Mouse (Mus musculus) 3134 (cell line): ENCODE results near the gene Frmd4b.

Experiments
- DNase-seq: peaks from one replicate; pipeline ENCODE4 v3.0.0-alpha.2; 2011; ENCODE audit warnings: low spot score; ENCODE audit not compliant: insufficient read length; ENCODE audit errors: extremely low read depth

Gene Frmd4b

DNA sequence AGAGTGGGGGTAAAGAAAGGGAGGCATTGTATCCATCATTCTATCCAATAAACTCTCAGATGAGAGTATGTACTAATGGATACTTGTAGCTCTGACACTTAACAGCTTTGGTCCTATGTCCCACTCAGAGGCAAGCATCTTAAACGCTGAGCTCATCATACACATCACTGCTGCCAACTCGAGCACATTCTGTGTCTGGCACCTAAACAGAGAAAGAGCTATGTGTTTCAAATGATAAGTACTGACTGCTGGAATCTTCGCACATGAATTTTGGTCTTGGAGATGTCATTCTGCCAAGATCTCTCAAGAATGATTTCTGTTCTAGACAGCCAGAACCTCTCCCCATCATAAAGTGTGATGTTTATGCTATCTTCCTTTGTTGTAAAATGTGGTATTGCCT is 284.0 kb downstream of the Frmd4b start:
- DNase-seq: no peak

DNA sequence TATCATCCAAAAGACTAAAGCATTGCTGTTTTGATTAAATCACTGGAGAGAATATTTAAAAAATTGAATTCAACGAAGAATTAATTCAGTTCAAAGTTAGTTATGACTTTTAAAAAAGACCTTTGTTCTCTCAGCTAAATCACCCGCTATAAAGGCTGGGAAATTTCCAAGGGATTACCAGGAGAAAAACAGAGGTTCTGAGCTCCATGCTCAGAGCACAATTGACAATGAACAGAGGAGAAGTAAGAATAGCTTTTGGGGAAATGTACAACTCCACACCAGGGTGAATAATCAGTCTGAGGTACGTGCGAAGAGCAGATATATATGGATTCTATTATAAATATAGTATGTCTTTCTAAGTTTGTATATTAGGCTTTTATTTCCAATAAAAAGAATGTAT is 293.4 kb downstream of the Frmd4b start:
- no peak for DNase-seq

DNA sequence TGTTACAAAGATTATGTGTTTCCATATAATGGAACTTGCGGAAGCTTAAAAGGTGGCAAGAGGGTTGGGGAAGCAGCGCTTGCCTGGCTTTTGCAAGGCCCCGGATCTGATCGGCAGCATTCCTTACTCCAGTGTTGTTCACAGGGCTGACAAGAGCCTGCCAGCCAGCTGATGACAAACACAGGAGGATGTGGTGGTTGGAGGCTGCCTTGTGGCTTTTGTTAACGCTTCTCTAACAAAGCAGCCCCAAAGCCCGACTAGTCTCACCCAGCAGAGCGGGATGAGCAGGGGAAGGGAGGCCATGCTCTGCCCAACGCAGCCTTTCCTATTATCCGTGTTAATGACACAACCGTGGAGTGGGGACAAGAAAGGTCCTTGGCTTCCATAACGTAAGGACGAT is 295.2 kb downstream of the Frmd4b start:
- DNase-seq: no peak

DNA sequence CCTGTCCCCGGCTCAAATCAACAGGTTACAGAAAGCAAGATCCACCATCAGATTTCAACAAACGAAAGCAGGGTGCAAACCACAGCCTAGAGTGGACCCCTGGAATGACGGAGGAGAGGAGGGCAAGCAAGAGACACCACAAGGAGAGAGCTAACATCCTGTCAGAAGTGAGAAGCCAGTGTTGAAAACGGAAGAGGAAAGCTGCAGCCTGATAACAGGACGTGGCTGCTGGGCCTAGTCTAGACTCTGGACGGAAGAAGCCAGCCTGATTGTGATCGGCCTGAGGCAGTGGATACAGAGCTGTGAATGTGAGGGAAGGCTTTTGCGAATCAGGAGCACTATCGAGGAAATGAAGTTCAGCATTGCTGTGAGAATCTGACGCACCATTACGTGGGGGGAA is 296.2 kb downstream of the Frmd4b start:
- no peak for DNase-seq

DNA sequence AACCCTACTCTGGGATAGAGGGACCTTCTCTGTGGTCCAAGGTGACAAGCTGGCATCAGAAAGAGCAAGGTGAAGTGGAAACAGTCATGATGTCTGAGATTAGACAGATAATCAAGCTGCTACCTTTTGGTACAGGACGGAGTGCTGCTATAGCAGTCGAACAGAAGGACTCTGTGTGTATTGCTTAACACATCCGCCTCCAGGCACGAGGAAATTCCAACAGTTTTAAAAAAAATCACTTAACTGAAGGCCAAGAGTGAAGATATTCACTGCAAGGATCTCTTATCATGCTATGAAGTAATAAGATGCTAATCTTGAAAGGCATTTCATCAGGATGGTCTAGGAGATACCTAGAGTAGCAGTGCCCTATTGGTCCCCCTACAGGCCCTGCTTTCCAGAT is 298.3 kb downstream of the Frmd4b start:
- no peak for DNase-seq

DNA sequence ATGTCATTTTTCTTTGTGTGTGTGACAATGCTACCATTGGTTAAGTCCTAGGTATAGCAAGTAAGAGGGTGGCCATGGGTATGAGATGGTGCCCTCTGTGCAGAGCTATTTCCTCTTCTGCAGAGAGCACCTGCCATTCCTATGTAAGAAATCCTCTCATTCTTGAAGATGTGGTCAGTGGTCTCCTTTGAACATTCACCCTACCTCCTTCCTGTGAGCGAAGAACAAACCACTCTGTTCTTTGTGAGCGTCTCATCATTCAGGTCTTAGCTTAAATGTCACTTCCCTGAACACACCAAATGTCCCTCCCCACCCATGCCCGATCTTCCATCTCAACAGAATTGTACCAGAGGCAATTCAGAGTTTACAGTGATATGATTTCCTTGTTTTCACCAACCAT is 299.4 kb downstream of the Frmd4b start:
- DNase-seq: no peak

DNA sequence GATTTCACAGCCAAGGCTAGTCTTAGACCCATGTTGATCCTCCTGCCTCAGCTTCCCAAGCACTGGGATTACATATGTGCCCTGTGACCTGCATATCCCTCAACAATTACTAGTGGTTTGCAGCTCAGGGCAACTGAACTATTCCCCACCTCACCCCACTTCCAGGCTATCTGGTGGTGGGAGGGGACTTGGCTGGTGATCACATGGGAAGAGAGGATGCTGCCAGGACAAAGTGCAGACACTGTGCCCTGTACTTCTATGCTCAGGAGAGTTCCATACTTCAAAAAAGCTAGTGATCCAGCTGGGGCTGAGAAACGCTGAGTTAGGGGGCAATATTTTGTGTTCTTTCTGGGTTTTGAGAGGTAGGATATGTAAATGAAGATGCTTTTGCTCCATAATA is 300.6 kb downstream of the Frmd4b start:
- no peak for DNase-seq

DNA sequence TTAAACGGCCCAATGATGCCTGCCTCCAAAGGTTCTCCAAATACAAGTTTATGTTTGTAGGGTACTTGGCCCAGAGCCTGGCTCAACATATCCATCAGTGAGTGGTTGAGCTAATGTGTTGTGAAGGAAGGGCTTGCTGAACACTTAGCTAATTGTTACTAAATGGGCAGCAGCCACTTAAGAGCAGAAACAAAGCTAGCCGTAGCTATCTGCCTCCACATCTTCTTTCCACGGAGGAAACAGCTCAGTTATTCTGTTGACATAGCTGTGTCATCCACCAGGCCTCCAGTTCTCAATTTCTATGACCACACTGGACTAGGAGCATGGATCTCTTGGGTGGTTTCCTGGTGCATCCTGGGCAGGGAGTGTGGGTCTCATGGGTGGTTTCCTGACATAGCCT is 302.0 kb downstream of the Frmd4b start:
- no peak for DNase-seq

DNA sequence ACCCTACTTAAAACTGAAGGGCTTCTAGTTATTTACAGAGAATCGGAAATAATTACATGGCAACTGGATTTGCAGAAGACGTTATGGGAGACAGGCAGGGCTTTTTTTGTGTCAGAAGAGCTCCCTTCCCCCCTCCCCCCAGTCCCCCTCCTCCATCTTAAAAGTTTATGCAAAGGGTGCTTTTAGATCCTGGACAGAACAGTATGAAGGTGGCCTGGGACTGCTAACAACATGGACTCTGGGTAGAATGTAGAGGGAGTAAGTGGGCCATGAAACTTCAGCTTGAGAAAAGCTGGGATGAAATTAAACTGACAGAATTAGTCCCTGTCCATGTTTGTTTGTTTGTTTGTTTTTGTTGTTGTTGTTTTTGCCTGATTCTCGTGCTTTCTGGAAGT is 304.8 kb downstream of the Frmd4b start:
- DNase-seq: no peak

DNA sequence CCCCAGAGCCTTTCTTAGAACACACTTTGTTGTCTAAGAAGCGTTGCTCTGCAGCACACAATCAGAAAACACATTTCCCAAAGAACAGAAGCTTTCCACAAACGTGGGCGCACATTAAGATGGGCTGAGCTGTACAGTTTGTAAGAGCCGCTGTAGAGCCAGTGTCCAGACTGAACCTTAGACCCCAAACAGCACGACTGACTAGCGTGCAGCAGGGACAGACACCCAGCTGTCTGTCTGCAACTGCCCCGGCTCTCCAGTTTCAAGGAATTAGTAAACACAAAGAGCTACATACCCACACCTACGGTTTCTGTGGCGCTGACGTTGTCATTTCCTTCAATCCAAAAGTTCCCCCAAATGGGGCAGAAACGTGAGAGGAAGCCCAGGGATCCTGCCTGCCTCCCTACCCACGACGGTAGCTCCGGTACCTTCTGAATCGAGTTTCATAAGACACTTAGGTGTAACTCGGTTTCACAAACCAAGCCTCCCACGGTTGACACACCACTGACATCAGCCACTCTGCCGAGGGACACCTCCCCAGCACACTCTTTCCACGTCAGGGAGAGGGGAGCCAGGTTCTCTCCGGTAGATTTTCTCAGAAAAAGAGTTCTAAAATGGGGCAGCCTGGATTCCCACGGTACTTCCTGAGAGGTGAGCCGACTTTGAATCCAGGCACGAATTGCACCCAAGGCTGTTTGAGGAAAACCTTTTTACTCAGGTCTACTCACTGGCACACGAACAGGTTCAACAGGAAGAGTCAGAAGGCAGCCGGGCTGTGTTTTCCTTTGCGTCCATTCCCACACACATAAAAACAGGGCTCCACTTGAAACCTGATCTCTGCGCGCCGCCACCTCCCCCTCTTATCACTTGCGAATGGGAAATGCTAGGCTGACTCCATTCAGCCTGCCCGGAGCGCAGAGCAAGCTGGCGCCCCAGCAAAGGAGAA is 305.5 kb downstream of the Frmd4b start:
- DNase-seq: no peak

DNA sequence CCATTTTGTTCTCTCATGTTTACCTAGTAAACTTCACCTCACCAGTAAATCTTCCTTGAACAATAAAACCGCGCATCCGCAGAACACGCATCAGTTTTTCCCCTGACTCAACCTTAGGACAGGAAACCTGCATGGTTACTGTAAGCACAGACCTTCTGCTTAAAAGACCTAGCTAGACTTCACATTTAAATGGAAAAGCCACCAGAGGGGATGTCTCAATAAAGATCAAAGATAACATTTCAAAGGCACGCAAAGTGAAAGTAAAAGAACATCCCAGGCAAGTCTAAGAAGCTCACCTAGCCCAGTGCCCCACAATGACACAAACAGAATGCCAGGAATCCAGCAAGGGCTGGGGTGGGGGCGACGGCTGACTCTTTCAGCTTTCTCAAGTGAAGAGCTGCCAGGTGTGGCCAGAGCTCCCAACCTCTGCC is 306.4 kb downstream of the Frmd4b start:
- peak; percentile 20 for DNase-seq

DNA sequence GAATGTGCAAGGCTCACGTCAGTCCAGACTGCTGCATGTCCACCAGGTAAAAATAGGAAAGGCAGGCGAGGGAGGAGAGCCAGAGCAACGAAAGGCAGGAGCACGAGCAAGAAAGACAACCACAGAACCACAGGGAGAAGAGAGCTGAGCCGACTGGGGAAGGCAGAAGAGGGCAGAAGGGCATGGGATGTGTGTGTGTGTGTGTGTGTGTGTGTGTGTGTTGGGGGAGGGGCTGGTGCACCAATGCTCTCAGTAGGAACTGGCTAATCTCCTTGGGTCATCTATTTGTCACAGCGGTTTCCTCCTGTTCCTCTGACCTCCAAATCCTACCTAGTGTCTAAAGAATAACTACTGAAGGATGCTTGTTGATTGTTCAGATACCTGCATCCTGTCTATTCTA is 308.2 kb downstream of the Frmd4b start:
- no peak for DNase-seq

DNA sequence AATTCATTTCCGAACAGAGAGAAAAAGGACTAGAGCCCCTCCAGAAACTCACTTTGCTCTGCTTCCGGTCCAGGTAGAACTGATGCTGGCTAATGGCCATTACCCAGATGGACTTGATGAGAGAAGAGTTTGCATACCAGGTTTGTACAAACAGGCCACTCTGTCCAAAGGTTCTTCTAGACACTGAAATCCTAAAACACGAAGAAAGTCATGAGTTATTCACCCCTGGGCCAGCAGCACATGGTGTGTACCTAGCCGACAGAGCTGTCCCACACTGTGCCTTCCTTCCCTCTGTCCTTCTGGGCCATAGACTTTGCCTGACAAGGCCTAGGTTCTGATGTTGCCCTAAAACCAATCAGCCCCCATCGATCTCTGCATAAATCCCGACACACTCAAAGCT is 308.8 kb downstream of the Frmd4b start:
- no peak for DNase-seq

DNA sequence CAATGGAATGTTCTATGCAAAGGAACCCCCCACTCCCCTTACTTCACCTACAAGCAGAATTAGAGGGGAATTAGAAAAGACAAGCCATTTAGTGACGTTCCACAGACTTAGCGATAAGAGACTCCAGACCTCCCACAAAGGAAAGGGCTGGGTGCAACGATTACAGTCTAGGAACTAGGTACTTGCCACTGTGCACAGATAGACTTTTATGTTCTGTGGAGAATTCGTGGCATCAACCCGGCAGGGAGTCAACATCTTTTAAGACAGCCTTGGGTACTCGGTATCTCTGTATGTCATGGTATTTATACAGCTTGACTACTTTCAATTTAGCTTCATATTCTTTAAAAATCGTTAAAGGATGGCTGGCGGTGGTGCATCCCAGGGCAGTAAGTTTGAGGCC is 310.1 kb downstream of the Frmd4b start:
- DNase-seq: no peak

DNA sequence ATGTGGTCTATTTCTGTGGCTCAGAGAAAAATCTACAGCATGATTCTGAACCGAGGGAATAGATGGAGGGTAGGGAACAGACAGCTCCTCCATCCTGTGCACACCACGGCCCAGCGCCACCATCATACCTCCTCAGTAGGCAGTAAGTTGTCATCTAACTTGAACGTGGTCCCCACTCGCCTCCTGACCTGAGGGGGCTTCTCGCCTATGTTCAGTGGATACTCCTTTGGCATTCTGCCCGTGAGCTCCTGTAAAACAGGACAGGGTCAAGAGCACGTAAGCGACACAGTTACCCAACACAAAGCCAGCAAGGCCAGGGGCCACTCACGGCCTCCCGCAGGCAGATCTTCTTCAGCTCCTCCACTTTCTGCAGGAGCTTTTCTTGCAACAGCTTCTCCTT is 311.0 kb downstream of the Frmd4b start:
- DNase-seq: no peak

DNA sequence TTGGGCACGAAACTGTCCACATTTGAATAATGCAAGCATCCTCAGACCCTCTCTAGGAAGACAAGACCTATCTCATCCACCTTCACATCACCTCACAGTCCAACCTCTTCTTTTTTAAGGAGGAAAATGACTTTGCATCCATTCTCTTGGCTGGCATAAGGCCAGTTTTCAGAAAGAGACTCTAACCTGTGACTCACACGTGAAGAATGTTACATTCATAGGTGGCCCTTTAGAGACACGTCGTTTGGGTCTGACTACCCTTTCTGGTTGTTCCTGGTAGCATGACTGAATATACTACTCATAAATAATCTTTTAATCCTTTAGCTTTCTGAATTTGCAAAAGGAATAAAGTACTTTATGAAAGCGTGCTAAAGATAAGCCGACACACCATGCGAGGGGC is 311.9 kb downstream of the Frmd4b start:
- DNase-seq: no peak

DNA sequence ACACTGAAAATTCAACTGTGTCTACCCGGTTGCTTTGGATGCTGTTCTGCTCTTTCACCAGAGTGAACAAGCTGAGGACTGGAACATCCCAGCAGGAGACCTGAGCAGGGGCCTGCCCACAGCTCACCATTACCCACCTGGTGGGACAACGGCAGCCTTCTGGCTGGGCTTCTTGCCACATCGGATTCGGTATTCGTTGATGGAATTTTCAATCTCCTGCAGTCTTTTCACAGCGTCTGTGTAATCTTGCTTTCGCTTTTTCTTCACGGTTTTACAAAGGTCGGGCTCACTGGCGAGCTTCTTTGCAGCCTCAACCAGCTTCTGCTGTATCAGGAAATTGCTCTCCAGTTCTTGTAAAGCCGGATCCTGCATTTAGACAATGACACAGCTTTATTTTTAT is 312.3 kb downstream of the Frmd4b start:
- no peak for DNase-seq

DNA sequence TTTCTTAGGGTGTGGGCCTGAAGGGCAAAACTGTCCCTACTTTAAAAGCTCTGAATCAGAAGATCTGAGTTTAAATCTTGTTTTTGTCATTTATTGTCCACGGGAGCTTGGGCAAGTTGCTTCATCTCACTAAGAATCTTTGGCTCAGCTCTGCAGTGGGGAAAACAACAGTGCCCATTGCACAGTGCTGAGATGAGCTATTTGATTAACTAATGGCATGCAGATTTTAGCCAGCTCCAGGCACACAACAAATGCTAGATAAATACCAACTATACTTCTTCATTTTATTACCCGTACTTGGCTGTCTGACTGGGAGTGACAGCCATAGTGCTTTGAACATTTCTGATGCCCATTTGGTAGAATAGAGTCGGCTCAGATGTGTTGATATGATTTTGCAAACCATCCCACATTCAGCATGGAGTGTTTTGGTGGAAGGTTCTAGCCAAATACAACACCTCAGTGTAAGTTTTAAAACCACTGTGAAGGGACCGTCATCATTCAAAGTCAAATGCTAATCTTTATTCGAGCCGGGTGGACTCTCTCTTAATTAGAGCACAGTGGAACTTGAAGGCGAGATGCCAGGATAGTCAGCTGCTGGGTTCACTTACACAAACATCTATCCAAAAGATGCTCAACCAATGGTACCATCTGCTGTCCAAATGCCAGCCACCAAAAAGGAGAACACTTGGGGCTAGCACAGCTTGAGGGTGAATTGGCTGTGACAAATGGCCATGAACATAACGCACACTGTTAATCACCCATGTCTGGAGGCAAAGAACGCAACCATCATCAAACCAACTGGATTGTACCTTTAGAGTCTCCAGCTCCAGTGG is 313.8 kb downstream of the Frmd4b start:
- DNase-seq: no peak

DNA sequence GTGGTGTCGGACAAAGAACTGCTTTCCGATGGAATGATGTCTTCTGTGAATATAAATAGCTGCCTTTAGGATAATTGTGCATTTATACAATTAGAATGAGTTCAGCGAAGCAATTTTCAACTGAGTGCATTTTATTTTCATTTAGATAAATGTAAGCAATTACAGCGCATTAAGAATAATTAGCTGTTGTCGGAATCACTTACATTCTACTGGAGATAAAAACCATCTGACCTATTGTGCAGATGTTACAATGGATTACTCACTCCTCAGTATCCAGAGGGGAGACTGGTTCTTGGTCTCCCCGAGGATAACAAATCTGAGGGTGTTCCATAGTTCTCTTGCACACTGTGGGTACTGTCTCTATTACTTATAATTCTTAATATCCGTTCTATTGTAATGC is 315.0 kb downstream of the Frmd4b start:
- no peak for DNase-seq

DNA sequence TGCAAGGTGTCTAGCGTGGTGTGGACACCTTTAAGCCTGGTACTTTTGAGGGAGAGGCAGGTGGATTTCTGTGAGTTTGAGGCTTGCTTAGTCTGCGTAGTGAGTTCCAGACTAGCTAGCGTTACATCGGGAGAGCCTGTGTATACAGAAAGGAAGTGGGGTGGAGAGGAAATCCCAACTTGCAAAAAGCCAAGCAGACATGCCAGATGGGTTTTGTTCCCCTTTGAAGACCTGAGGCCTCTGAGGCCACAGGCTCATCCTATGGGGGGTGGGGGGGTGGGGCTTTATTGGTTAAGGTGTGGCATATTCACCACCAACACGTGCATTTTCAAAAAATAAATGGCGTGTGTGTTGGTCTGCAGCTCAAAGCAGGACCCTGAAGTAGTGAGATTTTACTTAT is 316.7 kb downstream of the Frmd4b start:
- DNase-seq: no peak

DNA sequence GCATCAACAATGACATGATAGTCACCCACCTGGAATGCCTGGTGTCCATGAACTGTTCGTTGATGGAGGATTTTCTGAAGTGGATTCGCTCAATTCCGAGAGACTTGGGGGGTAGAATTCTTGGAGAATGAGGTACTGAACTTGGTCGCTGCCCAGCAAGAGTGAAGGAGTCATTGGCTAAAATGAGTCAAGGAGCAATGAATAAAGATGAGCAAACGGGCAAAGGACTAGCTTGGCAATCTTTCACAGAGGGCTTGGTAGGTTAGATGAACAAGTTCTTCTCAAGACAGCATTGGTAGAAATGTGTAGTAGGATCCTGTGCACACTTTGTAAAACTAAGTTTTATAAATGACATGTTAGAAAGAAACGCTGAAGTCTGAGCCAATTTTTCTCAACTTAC is 317.2 kb downstream of the Frmd4b start:
- DNase-seq: no peak

DNA sequence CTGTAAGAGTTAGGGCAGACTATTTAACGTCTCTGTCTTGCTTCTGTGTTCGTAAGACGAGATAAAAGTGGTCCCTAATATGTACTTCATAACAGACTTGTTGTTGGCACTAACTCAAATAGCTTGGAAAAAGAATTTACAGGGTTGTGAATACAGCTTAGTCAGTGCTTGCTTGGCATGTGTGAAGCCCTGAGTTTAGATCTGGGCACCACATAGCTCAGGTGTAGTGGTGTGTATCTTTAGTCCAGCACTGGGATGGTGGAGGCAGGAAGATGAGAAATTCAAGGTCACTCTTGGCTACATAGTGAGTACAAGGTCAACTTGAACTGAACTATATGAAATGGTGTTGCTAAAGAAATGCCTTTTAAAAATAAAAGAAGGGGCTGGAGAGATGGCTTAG is 320.2 kb downstream of the Frmd4b start:
- DNase-seq: no peak
